Mouse (Mus musculus): ENCODE data around the gene Pdap1. TPM values are rescaled to one million over a fixed set of nuclear protein-coding genes. Genes with fewer than 3 reads are reported as not detected.
"Not testable (repeated sequence)": the region's sequence is repeated elsewhere in the genome, so short reads cannot be mapped to it uniquely, and the experiment has no call there.

Gene Pdap1
- 100 to 1,000 TPM; 106 to 111 TPM for total RNA-seq (2021)

- intact Hi-C loops (cut with DNase I) = loop anchor here (1.0 kb wide), 1 partner anchor 27 kb away; the partner anchor contains the start of genes Cpsf4 and Ptcd1
- peak; percentile 92 to 96 for DNase-seq (ENCODE audit: extremely low spot score in 1 of 2, low spot score in 2 of 2)
These were observed at the start of gene Pdap1, which contains the start of gene Bud31 for GRCm38 (mm10) chr5:145139571-145140519. Gene Pdap1, minus strand, starts transcription at chr5:145140238. Gene Bud31, plus strand, starts transcription at chr5:145140362.

GRCm38 (mm10) chr5:145189416-145189815, 49.4 kb upstream of the Pdap1 start:
- no peak for DNase-seq (ENCODE audit: extremely low spot score in 1 of 2, low spot score in 2 of 2)
- intact Hi-C loops (cut with DNase I) = no loop called here

DNA sequence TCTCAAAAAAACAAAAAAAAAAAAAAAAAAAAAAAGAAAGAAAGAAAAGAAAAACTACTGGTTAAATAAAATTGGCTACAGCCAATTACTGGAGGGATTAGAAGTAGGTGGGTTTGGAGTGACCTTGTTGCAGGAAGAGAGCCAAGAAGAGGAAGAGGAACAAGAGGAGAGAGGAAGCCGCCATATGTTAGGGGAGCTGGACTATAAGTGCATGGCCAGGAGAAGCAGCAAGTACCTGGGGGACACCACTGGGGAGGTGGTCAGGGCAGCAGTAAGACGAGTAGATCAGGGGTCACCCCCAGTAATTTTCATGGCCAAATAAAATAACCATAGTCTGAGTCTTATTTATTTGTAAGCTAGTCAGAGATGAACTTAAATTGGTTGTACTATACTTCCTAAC, 45.2 kb upstream of the Pdap1 start:
- no peak for DNase-seq (ENCODE audit: extremely low spot score in 1 of 2, low spot score in 2 of 2)
- intact Hi-C loops (cut with DNase I) = no loop called here

DNA sequence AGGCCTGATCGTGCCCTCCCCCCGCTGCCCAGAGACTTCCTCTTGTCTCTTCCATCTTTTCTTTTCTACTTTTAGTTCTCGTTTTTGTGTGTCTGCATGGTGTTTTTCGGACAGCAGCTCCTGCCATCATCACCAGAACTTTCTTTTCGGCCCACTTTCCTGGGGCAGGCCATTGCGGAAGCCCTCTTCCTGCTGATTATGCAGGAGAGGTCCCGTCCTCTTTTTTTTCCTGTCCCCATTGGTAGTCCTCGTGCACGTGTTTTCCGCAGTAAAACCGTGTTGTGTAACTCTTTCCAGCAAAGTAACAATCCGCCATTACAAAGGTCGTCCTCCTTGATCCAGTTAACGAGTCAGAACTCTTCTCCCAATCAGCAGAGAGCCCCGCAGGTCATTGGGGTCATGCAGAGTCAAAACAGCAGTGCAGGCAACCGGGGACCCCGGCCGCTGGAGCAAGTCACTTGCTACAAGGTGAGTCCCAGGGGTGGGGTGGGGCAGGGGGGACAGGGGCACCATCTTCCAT, 38.5 kb upstream of the Pdap1 start:
- DNase-seq (ENCODE audit: extremely low spot score in 1 of 2, low spot score in 2 of 2) = no peak
- intact Hi-C loops (cut with DNase I) = no loop called here

DNA sequence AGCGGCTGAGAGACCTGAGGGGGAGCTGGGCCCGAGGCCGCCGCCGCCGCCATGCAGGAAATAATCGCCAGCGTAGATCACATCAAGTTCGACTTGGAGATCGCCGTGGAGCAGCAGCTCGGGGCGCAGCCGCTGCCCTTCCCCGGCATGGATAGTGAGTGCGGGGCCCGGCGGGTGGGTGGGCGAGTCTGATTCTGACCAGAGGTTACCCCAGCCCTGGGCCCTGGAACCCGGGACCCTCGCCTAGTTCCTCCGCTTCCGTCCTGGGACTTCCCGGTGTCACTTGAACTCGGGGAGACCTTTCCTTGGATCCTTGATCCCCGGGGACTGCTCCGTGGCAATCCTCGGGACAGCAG, 27.2 kb upstream of the Pdap1 start:
- no peak for DNase-seq (ENCODE audit: extremely low spot score in 1 of 2, low spot score in 2 of 2)
- intact Hi-C loops (cut with DNase I) = loop anchor here (1.0 kb wide), 1 partner anchor 27 kb away; the partner anchor contains the start of genes Bud31 and Pdap1

DNA sequence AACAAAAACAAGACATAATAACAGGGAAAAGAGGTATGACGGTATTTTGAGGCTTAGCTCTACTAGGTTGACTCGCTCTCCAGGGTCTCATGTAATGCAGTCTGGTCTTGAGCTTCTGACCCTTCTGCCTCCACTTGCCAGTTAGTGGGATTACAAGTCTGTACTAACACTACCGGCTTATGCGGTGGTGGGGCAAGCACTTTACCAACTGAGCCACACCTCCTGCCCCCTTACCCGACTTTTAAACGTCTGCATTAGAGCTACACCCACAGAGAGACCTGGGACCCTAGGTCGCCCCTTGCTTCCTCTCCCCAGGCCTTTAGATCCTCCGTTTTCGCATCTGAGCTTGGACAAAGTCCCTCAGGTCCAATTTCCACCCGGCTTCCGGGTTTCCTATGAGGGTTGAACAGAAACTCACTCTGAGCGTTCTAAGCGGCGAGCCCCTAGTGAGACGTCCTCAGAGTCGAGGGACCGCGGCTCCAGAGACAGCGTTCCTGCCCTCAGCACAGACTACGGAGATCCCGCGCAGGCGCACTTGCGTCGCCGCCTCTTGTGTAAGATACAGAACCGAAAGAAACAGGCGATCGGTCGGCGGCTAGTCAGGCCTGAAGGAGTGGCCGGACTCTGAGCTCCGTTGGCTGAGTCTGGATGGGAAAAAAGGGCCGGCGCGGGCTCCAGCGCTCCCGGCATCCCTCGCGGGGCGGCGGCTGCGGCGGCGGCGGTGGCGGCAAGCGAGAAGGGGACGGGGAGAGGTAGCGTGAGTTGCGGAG, 26.7 kb upstream of the Pdap1 start, which contains the start of the genes Ptcd1 and Cpsf4:
Ptcd1 (minus strand) TSS at position 573 of the 770 bp plus-strand sequence.
Cpsf4 (plus strand) TSS at position 678 of the 770 bp plus-strand sequence.
- intact Hi-C loops (cut with DNase I) = loop anchor here (1.0 kb wide), 1 partner anchor 26 kb away; the partner anchor contains the start of genes Bud31 and Pdap1
- peak; percentile 97 to 99 for DNase-seq (ENCODE audit: extremely low spot score in 1 of 2, low spot score in 2 of 2)

DNA sequence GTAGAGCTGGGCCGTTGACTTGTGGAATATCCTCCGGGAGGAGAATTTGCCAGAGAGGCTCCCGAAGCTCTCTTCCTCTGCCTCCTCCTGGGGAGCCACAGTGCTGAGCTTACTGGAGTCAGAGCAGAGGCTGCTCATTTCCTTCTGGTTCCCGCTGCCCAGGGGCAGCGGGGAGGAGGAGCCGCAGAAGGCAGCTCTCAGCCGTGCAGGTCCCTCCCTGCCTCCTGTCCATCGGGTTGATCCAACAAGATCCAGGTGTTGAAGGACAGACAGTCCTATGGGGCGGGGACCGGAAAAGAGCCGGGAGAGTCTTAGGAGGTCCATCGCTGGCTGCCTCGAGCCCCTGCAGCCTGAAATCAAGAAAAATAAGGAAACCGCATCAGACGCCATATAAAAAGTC, 25.1 kb upstream of the Pdap1 start:
- intact Hi-C loops (cut with DNase I) = no loop called here
- no peak for DNase-seq (ENCODE audit: extremely low spot score in 1 of 2, low spot score in 2 of 2)

DNA sequence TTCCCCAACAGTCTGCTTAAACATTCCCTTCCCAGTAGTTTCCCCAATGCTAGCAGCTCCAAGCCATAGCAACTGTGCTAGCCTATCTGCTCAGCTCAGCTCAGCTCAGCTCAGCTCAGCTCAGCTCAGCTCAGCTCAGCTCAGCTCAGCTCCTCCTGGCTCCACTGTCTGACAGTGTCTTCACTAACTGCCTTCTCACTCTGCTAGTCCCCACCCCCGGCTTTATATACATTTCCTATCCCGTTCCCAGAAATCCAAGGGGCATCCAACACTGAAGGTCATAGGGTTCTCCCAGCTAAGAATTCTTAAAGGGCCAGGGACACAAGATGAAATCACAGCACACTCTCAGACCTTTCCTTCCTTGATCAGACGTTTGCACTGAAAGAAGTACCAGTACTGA, 24.7 kb upstream of the Pdap1 start:
- no peak for DNase-seq (ENCODE audit: extremely low spot score in 1 of 2, low spot score in 2 of 2)
- intact Hi-C loops (cut with DNase I) = no loop called here

DNA sequence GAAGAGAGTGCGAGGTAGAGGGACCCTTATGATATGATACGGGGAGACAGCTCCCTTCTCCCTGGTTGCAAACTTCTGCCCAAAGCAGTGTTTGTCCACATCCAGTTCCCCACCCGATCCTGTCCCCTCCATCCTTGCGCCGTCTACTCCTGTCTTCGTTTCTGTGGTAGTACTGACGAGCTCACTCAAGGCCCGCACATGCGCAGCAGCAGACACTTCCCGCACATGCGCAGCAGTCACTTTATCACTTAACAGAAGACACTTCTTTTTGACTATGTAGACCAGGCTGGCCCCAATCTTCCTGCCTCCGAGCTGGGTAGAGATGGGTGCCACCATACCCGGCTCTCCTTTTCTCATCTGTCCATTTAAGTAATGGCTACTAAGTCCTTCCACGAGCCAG, 21.3 kb upstream of the Pdap1 start:
- intact Hi-C loops (cut with DNase I) = no loop called here
- DNase-seq (ENCODE audit: extremely low spot score in 1 of 2, low spot score in 2 of 2) = no peak

DNA sequence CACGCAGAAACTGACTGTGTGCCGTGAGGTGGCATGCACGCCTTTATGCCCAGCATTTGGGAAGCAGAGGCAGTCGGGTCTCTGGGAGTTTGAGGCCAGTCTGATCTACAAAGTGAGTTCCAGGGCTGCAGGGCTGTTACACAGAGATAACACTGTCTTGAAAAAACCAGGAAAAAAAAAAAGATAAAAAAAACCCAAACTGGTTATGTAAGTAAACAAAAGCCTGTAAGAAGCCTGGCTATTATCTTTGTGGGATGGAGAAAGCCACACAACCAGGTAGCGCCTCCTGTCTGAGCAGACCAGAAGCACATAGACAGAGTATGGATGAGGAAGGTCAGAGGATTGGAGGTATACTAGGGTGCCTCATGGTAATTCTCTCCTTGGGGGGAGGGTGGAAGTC, 12.7 kb upstream of the Pdap1 start:
- no peak for DNase-seq (ENCODE audit: extremely low spot score in 1 of 2, low spot score in 2 of 2)
- intact Hi-C loops (cut with DNase I) = no loop called here

- intact Hi-C loops (cut with DNase I) = no loop called here
- no peak for DNase-seq (ENCODE audit: extremely low spot score in 1 of 2, low spot score in 2 of 2)
These were observed 9.3 kb upstream of the Pdap1 start for GRCm38 (mm10) chr5:145149294-145149693.

DNA sequence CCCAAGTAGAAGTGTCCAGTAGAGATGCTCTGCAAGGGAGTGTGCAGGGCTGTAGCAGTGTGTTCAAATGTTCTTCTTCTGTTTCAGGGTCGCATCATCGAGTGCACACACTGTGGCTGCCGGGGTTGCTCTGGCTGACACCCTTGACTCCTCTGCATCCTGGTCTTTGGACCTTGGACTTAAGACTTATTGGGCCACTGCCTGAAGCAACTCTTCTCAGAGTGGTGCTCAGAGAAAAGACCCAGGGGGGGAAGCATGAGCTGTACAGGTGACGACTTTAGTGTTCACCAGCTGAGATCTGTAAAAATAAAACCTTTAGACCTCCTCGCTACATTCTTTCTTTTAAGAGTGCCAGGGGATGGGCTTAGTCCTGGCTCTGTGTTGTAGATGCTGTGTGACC, 7.7 kb upstream of the Pdap1 start:
- DNase-seq (ENCODE audit: extremely low spot score in 1 of 2, low spot score in 2 of 2) = no peak

DNA sequence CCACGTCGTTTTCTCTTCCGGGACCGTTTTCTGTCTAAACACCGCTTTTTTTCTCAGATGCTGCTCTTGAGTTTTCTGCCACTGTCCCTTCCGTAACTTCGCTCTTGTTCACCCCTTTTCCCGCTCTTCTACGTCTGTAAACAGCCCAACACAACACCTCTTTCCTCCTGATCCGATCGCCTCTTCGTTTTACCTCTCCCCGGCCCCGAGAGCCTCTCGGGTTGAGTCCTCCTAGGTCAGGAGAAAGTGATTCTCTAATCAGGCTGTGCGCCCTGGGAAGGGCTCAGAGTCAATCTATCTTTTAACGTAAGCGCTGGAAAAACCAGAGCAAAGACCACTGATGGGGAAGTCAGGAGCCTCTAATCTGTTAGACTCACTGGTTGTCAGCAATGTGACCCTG, 573 bp upstream of the Pdap1 start:
- no peak for DNase-seq (ENCODE audit: extremely low spot score in 1 of 2, low spot score in 2 of 2)
- intact Hi-C loops (cut with DNase I) = loop anchor here (1.0 kb wide), 1 partner anchor 27 kb away; the partner anchor contains the start of genes Cpsf4 and Ptcd1

More for the DNA sequence above, 7.7 kb upstream of the Pdap1 start:
- intact Hi-C loops (cut with DNase I) = no loop called here

GRCm38 (mm10) chr5:145138836-145139235, 1.2 kb downstream of the Pdap1 start:
- intact Hi-C loops (cut with DNase I) = no loop called here
- DNase-seq (ENCODE audit: extremely low spot score in 1 of 2, low spot score in 2 of 2) = no peak

DNA sequence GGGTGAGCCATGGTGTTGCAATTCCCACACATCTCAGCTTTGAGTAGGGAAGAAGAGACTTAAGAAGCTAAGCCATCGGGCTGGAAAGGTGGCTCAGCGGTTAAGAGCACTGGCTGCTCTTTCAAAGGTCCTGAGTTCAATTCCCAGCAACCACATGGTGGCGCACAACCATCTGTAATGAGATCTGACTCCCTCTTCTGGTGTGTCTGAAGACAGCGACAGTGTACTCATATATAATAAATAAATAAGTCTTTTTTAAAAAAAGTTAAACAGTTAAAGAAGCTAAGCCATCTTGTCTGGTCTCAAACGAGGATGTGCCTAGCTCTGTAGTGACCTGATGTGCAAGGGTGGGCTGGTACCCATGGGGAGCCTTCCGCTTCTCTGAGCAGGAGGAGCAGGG, 6.8 kb downstream of the Pdap1 start:
- intact Hi-C loops (cut with DNase I); DNase-seq (ENCODE audit: extremely low spot score in 1 of 2, low spot score in 2 of 2): not testable (repeated sequence)

- intact Hi-C loops (cut with DNase I) = no loop called here
- no peak for DNase-seq (ENCODE audit: extremely low spot score in 1 of 2, low spot score in 2 of 2)
These were observed 9.0 kb downstream of the Pdap1 start for GRCm38 (mm10) chr5:145130995-145131394.

DNA sequence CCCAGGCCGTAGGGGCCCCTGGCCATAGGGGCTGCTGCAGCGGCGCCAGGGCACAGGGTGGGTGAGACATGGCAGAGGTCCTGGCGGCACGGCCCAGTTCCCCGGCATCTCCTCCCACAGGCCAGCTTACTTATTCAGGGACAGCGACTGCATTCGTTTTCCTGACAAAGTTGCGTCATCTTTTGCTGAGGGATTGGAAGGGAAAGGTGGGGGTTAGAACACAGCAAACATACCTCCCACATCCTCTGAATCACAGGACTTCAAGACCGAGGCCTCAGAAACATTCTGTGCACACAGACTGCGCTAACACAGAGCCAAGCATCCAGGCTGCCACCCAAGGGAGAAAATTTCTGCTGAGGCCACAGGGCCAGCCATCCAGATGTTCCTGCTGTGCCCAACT, 9.8 kb downstream of the Pdap1 start:
- no peak for DNase-seq (ENCODE audit: extremely low spot score in 1 of 2, low spot score in 2 of 2)
- intact Hi-C loops (cut with DNase I) = no loop called here

DNA sequence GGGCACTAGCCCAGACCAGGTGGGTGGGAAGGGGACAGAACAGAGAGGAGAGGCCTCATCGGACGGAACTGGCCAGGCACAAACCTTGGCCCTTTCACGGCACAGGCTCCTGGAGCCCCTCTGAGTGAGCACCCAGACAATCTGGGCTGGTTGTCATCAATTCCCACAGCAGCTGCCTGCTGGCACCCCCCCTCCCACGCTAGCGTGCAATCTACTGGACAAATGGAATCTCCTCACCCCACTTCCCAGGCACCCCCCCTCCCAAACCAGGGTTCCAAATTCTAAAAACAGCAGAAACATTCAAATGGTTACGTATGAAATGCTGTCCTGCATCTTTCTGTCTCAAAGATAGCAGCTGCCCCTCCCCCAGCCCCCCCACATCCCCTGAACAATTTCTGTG, 10.3 kb downstream of the Pdap1 start:
- DNase-seq (ENCODE audit: extremely low spot score in 1 of 2, low spot score in 2 of 2); intact Hi-C loops (cut with DNase I): not testable (repeated sequence)

DNA sequence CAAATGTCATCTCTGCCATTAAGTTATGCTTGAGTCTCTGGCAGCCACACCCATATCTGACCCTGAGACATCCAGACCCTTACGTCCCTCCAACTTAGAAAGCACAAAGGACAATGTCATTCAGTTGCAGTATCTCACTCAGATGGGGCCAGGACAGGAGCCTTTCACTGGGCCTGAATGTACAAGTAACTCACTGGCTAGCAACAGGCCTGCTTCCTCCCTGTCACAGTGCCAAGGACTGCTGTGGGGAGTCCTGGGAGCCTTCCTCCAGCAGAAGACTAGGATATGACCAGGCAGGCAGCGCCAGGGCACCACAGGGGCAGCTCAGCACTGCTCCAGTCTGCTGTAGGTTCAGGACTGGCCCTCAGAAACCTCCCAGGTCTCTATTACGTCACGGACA, 10.9 kb downstream of the Pdap1 start:
- intact Hi-C loops (cut with DNase I) = no loop called here
- DNase-seq (ENCODE audit: extremely low spot score in 1 of 2, low spot score in 2 of 2) = no peak
